Mouse (Mus musculus): ENCODE data around the gene Hexb. TPM values are rescaled to one million over a fixed set of nuclear protein-coding genes. Genes with fewer than 3 reads are reported as not detected.

Gene Hexb
- polyA plus RNA-seq, 1 experiment from 2014 or later, result 93.1 TPM

- H3K9ac ChIP-seq, result 0 out of 2 replicates have a peak overlapping the region, but pooled peaks have one; percentile 11
- WGBS, result 6% methylated on average over 23 of the region's 23 CpGs
- H3K36me3 ChIP-seq, result no peaks in the 10 kb centered on the region
- H3K27me3 ChIP-seq (replicated peaks), result no peaks in the 10 kb centered on the region
- ATAC-seq, result no peak
- no peak overlapping the region for H3K4me3 ChIP-seq (replicated peaks)
- H3K4me2 ChIP-seq (replicated peaks), result peak overlapping the region; percentile 92
- H3K27ac ChIP-seq, result peak overlapping the region; percentile 83
- no peaks in the 10 kb centered on the region for H3K9me3 ChIP-seq
- peaks cover 38% of the 10 kb centered on the region for H3K4me1 ChIP-seq (replicated peaks)
Observed at GRCm38 (mm10) chr13:97239343-97240180, 41.4 kb upstream of the Hexb start.

DNA sequence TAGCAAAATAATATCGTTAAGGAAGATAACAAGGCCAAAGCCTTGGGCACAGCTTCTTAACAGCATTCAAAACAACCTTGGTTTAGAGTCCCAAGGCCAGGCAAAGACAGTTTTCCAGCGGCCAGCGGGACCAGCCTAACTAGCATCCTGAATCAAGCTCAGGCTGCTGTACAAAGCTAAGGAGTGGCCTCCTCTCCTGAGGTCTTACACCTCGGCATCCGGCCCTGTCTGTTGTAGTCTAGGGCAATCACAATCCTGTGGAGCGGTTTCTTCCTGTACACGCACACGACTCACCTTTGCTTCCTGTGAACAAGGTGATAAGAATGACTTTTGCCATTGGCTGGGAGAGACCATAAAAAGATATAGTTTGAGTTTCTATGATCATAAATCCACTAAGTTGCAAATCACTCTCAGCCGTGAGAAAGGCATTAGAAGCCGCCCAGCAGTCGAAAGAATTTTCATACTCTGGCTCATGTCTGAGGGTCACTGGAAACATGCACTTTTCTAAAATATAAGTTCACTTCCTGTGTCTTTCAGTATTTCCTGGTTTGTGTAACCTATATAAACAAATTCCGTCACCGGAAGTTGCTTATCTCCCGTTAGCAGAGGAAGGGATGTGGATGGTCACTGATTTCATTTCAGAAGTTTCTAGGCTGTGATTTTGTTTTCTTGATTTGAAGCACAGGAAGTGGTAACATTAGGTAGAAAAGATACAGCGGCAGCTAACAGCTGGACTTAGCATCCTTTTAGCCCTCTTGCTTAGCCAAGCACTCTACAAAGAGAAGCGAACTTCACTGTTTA is 40.2 kb upstream of the Hexb start:
- Histone ChIP-seq H3K27ac (peak overlapping the region; percentile 83), H3K4me3 (replicated peaks) (no peak overlapping the region), H3K27me3 (replicated peaks) (no peaks in the 10 kb centered on the region), H3K9me3 (no peaks in the 10 kb centered on the region), H3K4me1 (replicated peaks) (peaks cover 27% of the 10 kb centered on the region), H3K9ac (no peak overlapping the region), H3K36me3 (no peaks in the 10 kb centered on the region), H3K4me2 (replicated peaks) (peak overlapping the region; percentile 92)
- peak; percentile 68 for ATAC-seq
- WGBS, result 31% methylated on average over 16 of the region's 16 CpGs

GRCm38 (mm10) chr13:97237700-97238099 is 39.5 kb upstream of the Hexb start:
- no peak for ATAC-seq
- Histone ChIP-seq H3K4me3 (replicated peaks) (no peak overlapping the region), H3K4me1 (replicated peaks) (peaks cover 21% of the 10 kb centered on the region), H3K27ac (peak overlapping the region; percentile 9; the same call in 1 of the 2 replicates), H3K4me2 (replicated peaks) (no peak overlapping the region), H3K9ac (no peak overlapping the region), H3K36me3 (no peaks in the 10 kb centered on the region), H3K27me3 (replicated peaks) (no peaks in the 10 kb centered on the region), H3K9me3 (no peaks in the 10 kb centered on the region)
- 54% methylated on average over 3 of the region's 3 CpGs for WGBS

GRCm38 (mm10) chr13:97235911-97236310 is 37.8 kb upstream of the Hexb start:
- no peak overlapping the region for H3K9ac ChIP-seq
- 76% methylated on average over 6 of the region's 6 CpGs for WGBS
- H3K4me2 ChIP-seq (replicated peaks), result no peak overlapping the region
- no peaks in the 10 kb centered on the region for H3K27me3 ChIP-seq (replicated peaks)
- no peak overlapping the region for H3K27ac ChIP-seq
- H3K9me3 ChIP-seq, result no peaks in the 10 kb centered on the region
- H3K4me3 ChIP-seq (replicated peaks), result no peak overlapping the region
- H3K4me1 ChIP-seq (replicated peaks), result peaks cover 18% of the 10 kb centered on the region
- ATAC-seq, result no peak
- H3K36me3 ChIP-seq, result no peaks in the 10 kb centered on the region

- Histone ChIP-seq H3K27ac (no peak overlapping the region), H3K9me3 (no peaks in the 10 kb centered on the region), H3K36me3 (no peaks in the 10 kb centered on the region), H3K4me1 (replicated peaks) (peaks cover 14% of the 10 kb centered on the region), H3K9ac (peak overlapping the region; percentile 20; the same call in 1 of the 2 replicates), H3K27me3 (replicated peaks) (no peaks in the 10 kb centered on the region), H3K4me2 (replicated peaks) (peak overlapping the region; percentile 63), H3K4me3 (replicated peaks) (peak overlapping the region; percentile 19; the same call in 1 of the 2 replicates)
- ATAC-seq, result 0 out of 2 replicates have a peak, but pooled peaks have one; percentile 35
- 14% methylated on average over 17 of the region's 17 CpGs for WGBS
Observed at GRCm38 (mm10) chr13:97234785-97235417, 36.7 kb upstream of the Hexb start.

GRCm38 (mm10) chr13:97233092-97233491 is 34.9 kb upstream of the Hexb start:
- no peaks in the 10 kb centered on the region for H3K36me3 ChIP-seq
- H3K4me3 ChIP-seq (replicated peaks), result no peak overlapping the region
- no peak overlapping the region for H3K27ac ChIP-seq
- H3K9ac ChIP-seq, result no peak overlapping the region
- H3K9me3 ChIP-seq, result no peaks in the 10 kb centered on the region
- H3K4me2 ChIP-seq (replicated peaks), result no peak overlapping the region
- WGBS, result 68% methylated on average over 2 of the region's 2 CpGs
- H3K27me3 ChIP-seq (replicated peaks), result no peaks in the 10 kb centered on the region
- no peak for ATAC-seq
- no peaks in the 10 kb centered on the region for H3K4me1 ChIP-seq (replicated peaks)

- Histone ChIP-seq H3K4me1 (replicated peaks) (peaks cover 1% of the 10 kb centered on the region; the same call in 1 of the 2 replicates), H3K27me3 (replicated peaks) (no peaks in the 10 kb centered on the region), H3K4me3 (replicated peaks) (no peak overlapping the region), H3K9ac (no peak overlapping the region), H3K36me3 (no peaks in the 10 kb centered on the region), H3K9me3 (no peaks in the 10 kb centered on the region), H3K27ac (no peak overlapping the region), H3K4me2 (replicated peaks) (no peak overlapping the region)
- 75% methylated on average over 3 of the region's 3 CpGs for WGBS
- no peak for ATAC-seq
Observed at GRCm38 (mm10) chr13:97230101-97230500, 31.9 kb upstream of the Hexb start.

DNA sequence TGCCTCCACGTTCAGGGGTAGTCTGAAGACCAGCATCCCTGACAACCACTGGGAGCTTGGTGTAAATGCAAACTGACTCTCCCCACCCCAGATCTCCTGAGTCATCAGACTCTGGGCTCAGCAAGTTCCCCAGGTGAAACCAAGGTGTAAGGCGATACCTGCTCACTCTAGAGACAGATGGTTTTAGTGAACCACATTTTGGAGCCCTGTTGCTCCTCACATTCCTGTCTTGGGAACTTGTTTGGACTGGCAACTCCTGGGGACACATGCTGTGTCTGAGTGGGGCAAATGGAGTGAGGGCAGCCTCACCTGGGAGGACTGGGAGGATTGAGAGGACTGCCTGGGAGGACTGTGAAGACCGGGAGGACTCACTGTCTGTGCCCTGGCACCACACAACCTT is 29.6 kb upstream of the Hexb start:
- Histone ChIP-seq H3K4me1 (replicated peaks) (peaks cover 3% of the 10 kb centered on the region; the same call in 1 of the 2 replicates), H3K4me3 (replicated peaks) (no peak overlapping the region), H3K4me2 (replicated peaks) (no peak overlapping the region), H3K36me3 (no peaks in the 10 kb centered on the region), H3K27me3 (replicated peaks) (no peaks in the 10 kb centered on the region), H3K27ac (no peak overlapping the region), H3K9me3 (no peaks in the 10 kb centered on the region), H3K9ac (no peak overlapping the region)
- ATAC-seq, result no peak
- WGBS, result 94% methylated on average over 3 of the region's 3 CpGs

GRCm38 (mm10) chr13:97225130-97225529 is 27.0 kb upstream of the Hexb start:
- Histone ChIP-seq H3K9ac (no peak overlapping the region), H3K4me2 (replicated peaks) (0 out of 2 replicates have a peak overlapping the region, but pooled peaks have one; percentile 6), H3K9me3 (no peaks in the 10 kb centered on the region), H3K27me3 (replicated peaks) (no peaks in the 10 kb centered on the region), H3K27ac (no peak overlapping the region), H3K4me1 (replicated peaks) (peaks cover 3% of the 10 kb centered on the region; the same call in 1 of the 2 replicates), H3K36me3 (no peaks in the 10 kb centered on the region), H3K4me3 (replicated peaks) (no peak overlapping the region)
- 49% methylated on average over 17 of the region's 17 CpGs for WGBS
- peak; percentile 23; the same call in 1 of the 2 replicates for ATAC-seq

GRCm38 (mm10) chr13:97224341-97224982 is 26.3 kb upstream of the Hexb start:
- 46% methylated on average over 10 of the region's 10 CpGs for WGBS
- Histone ChIP-seq H3K27me3 (replicated peaks) (no peaks in the 10 kb centered on the region), H3K4me3 (replicated peaks) (no peak overlapping the region), H3K9ac (no peak overlapping the region), H3K9me3 (no peaks in the 10 kb centered on the region), H3K4me2 (replicated peaks) (no peak overlapping the region), H3K27ac (no peak overlapping the region), H3K36me3 (no peaks in the 10 kb centered on the region), H3K4me1 (replicated peaks) (peaks cover 3% of the 10 kb centered on the region; the same call in 1 of the 2 replicates)
- ATAC-seq, result peak; percentile 92

- no peaks in the 10 kb centered on the region for H3K9me3 ChIP-seq
- H3K27me3 ChIP-seq (replicated peaks), result no peaks in the 10 kb centered on the region
- no peak overlapping the region for H3K4me3 ChIP-seq (replicated peaks)
- no peaks in the 10 kb centered on the region for H3K36me3 ChIP-seq
- peaks cover 3% of the 10 kb centered on the region; the same call in 1 of the 2 replicates for H3K4me1 ChIP-seq (replicated peaks)
- H3K27ac ChIP-seq, result no peak overlapping the region
- H3K9ac ChIP-seq, result no peak overlapping the region
- peak; percentile 35; the same call in 1 of the 2 replicates for ATAC-seq
- H3K4me2 ChIP-seq (replicated peaks), result no peak overlapping the region
- 51% methylated on average over 8 of the region's 8 CpGs for WGBS
Observed at GRCm38 (mm10) chr13:97223856-97224255, 25.7 kb upstream of the Hexb start.
